Mouse (Mus musculus): ENCODE measurements around the gene Rpl9. TPM values are rescaled to one million over a fixed set of nuclear protein-coding genes. Genes with fewer than 3 reads are reported as not detected.
A peak's percentile ranks its signal among the peaks of the same experiment; 100 is the strongest.

Gene Rpl9
- total RNA-seq (2021), result 1,000 to 10,000 TPM; 1,343 to 1,505 TPM

DNA sequence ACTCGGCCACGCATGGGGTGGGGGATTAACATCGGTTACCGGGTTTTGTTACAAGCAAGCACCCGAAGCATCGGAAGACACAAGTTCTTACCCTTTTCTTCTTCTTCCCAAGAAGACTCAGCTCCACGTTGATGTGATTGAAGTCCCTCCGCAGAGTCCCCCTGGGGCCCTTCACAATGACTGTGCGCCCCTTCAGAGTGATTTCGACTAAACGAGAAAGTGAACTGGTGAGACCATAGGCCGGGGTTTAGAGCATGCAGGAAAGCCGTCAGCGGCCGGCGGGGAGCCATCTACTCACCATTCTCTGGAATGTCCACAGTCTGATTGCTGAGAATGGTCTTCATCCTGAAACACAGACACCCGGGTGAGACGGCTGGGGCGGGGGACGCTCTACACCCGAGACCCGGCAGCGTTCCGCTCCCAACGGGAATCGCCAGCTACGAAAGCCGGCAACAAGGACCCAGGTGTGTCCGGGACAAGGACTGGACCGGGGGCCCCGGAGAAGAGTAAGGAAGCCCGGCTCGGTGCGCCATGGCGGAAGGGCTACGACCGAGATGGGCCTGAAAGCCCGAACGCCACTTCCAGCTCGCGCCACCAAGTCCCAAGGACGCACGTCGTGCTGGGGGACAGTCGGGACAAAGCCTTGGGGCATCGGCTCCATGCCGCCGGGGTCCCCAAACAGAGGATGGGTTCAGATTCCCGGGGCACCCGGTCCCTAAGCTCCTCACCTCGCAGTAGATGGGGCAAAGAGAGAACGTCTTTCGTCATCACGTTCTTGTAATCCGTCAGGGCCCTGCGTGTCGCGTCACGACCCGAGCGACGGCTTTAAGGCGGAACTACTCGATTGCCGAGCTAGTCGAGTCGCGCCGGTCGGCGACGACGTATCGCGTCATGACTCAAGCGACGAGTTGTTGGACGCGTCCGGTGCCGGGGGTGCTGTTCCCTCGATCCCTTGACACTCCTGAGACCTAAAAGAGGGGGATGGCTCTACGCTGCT lies at the start of gene Rpl9, which contains the start of gene Lias:
Rpl9 (minus strand) TSS at position 797 of the 997 bp plus-strand sequence.
Lias (plus strand) TSS at position 850 of the 997 bp plus-strand sequence.
- DNase-seq, result peak; percentile 99

DNA sequence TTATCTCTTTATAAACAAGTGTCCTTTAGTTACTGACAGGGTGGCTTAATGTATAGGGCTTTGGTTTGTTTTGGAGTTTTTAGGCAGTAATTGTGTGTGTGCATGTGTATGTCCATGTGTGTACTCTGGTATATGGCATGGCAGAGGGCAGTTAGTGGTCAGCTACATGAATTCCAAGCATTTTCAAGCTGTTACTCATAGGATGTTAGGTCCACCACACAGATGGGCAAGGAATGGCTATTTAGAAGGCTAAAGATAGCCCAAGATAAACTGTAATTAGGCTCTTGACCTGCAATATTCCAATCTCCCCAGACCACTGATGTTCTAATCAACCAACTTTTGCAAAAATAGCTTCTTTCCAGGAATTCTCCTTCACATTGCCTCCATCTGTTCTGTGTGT lies 46.8 kb upstream of the Rpl9 start:
- no peak for DNase-seq

- peak; percentile 98 for DNase-seq
Measured at GRCm38 (mm10) chr5:65435806-65436561, 44.7 kb upstream of the Rpl9 start, which contains the start of gene Ugdh. Ugdh (minus strand) TSS chr5:65435949.

DNA sequence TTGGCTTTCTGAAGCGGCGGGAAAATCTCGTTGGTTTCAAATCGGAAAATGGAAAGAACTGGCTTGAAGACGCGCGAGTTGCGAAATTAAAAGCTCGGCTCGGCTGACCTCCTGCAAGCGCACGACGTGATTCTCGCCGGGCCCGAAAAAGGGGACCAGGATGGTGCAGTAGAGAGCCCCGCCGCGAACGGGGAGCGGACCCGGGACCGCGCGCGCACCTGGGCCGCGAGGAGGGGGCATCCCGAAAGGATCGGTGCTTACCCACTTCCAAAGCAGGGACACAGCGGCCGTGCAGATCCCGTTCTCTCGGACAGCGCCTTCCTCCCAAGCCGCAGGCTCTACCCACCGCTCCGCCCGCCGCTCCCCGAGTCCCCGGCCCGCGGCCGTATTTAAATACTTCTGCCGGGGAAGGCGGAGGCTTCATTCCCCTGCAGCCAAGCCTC lies 44.1 kb upstream of the Rpl9 start:
- DNase-seq, result no peak

GRCm38 (mm10) chr5:65434471-65435362 lies 43.5 kb upstream of the Rpl9 start:
- no peak for DNase-seq

GRCm38 (mm10) chr5:65429441-65429840 lies 38.2 kb upstream of the Rpl9 start:
- no peak for DNase-seq

DNA sequence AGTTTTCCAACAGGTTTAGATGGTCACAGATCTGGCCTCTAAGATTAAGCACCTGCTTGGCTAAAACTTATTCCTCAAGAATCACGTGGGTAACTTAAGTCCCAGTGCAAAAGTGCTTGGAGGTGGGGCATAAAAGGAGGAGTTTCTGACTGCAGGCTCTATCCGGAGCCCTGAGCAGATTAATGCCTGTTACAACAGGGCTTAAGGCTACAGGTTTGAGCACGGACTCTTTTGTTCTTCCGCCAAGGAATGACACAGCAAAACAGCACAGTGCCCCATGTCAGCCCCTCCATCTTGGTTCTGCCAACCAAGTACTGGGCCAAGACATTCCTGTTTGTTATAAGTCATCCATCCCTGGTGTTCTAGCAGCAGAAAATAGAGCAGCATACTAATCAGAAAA lies 37.1 kb upstream of the Rpl9 start:
- no peak for DNase-seq

GRCm38 (mm10) chr5:65425251-65425650 lies 34.0 kb upstream of the Rpl9 start:
- DNase-seq, result no peak

DNA sequence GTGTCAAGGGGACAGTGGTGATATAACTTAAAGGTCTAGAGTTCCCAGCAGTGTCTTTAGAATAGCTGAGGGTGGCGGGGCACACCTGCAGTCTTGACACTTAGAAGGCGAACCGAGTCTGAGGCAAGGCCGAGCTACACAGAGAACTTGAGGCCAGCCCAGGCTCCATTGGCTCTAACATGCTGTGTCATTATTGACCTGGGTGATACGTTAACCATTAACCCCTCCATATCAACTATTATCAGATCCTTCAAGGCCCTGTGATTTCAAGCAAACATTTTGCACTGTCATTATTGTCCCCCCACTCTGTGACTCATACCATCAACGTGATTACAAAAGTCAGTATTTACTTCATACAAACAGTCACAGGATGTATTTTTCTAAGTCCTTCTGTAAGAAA lies 33.0 kb upstream of the Rpl9 start:
- no peak for DNase-seq

- DNase-seq, result no peak
Measured at GRCm38 (mm10) chr5:65422803-65423202, 31.6 kb upstream of the Rpl9 start.

GRCm38 (mm10) chr5:65420822-65421221 lies 29.6 kb upstream of the Rpl9 start:
- no peak for DNase-seq

DNA sequence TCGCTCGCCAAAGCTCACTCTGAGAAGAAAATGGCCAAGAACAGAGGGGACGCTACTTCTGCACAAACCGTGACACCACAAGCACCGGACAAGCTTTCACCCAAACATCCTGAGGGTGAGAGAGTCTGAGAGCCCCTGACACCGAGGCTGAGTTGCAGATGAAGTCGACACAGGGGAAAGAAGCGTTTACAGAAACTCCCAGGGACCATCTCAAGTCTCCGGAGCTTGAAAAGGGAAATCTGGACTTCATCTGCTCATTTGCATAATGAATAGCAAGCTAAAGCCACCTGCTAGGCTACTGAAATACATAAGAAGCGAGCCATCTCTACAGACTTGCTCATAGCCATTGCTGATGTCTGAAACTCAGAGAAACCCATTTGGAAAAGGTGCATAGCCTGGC lies 27.9 kb upstream of the Rpl9 start:
- DNase-seq, result no peak

DNA sequence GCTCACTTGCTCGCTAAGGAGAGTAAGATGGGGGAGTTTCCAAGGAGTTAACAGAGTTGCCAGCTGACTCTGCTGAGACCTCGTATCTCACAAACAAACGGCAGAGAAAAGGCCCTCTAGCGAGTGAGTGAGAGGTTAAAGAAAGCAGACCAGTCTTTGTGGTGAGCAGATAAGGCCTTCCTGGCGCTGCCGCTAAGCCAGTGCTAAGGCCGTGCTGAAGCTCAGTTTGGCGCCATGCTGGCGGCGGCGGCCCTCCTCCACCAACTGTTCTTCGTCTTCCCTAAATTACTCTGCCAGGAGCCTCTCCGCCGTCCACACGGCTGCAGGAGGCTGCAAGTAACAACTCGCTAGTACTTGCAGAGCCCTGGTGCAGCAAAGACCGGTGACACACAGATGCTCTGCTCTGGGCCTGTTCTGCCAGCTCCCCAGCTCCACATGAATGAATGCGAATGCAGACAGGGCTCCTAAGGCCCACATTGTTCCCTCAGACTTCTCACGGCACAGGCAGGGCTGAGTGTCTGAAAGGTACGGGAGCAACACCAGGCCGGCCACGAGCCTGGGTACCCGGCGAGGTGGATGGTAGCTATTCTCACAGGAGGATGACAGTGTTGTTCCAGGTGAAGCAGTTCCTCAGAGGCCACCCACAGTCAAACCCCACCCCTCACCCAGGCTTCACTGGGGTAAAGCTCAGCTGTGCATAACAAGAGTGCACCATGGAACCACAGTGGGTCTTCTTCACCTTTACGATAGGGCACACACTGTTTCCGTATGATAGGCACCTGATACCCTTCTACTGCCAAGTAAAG lies 24.6 kb upstream of the Rpl9 start:
- DNase-seq, result peak; percentile 42

DNA sequence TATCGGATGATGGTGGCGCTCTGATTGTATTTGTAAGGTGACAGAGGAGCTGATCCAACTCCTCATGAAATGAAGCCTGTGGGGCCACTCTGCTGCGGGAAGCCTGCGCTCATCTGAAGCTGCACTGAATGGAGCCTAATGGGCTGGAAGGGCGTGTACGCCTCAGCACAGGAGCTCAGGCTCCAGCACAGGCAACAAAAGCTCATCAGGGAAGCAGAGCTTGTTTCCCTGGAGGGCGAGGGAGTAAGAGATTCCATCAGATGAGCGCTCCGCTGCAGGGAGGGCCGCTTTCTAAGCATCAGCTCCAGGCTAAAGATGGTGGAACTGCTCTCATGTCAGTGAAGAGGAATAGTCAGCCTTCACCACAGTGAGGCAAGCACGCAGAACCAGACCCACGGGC lies 16.7 kb upstream of the Rpl9 start:
- DNase-seq, result no peak

DNA sequence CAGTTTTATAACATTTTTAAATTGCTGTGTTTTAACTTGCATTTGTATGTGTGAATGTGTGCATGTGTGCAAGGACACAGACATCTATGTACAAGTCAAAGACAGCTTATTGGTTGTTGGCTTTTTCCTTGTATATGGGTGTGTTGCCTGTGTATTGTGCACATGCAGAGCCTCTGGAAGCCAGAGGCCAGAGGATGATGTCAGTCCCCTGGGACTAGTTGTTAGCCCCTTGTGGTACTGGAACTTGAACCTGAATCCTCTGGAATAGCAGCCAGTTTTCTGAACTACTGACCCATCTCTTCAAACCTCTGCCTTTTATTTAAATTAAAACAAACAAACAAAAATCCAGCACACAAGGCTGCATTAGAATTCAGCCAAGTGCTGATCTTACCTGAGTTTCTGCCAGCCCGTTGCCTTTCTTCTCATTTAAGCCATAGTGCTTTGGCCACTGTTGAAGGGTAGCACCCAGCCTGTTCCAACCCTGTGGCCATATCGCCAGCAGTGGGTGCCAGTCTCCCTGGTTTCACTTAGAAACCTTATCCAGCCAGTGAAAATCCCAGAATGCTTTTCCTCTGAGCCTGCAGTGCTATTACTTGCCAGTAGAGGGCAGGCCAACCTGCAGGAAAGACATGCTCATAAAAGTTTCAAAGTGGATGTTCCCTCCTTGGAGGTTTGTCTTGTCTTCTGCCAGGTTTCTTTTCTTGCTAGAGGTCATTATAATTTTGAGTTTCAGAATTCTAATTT lies 10.2 kb upstream of the Rpl9 start:
- peak; percentile 89 for DNase-seq

DNA sequence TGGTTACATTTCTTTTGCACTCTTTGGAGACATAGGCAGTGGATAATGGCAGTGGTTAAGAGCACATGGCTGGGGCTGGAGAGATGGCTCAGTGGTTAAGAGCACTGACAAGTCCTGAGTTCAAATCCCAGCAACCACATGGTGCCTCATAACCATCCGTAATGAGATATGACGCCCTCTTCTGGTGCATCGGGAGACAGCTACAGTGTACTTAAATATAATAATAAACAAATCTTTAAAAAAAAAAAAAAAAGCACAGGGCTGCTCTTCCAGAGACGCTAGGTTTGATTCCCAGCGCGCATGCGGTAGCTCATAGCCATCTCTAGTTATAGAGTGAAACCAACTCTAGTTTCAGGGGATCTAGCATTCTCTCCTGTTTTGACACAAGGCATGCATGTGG lies 3.2 kb upstream of the Rpl9 start:
- DNase-seq, result no peak

GRCm38 (mm10) chr5:65391753-65392152 lies 509 bp upstream of the Rpl9 start:
- no peak for DNase-seq

DNA sequence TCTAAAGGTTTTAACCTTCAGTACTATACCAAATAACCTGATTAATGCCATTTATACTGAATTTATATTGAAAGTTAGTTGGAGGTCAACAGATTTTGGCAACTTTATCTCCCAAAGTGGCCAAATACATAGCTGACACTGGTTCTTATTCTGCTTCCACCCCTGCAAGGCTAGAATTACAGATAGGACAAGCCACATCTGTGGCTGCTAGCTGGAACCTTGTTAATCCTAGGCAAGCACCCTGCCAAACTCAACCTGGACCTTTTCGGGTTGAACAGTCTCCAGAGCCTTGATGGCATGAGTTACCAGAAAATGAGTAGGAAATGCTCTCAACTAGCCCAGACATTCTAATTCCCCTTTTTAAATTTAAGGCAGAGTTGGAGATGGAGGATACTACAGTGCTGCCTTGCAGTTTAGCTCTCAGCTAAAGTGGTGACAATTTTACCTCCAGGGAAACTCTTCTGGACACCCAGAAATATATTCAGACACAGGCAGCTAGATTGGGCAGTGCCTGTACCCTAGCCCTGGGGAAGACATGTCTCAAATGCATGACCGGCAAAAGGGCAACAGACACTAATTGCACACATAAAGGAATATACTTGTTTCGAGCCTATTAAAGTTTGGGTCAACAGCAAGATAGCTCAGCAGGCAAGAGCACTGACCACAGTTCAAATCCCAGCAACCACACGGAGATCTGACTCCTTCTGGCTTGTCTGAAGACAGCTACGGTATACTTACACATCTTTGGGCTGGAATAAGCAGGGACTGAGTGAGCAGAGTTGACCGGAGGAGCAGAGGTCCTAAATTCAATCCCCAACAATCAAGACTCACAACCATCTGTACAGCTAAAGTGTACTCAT lies 4.0 kb downstream of the Rpl9 start:
- DNase-seq, result no peak

GRCm38 (mm10) chr5:65385704-65386103 lies 5.5 kb downstream of the Rpl9 start:
- DNase-seq, result no peak

DNA sequence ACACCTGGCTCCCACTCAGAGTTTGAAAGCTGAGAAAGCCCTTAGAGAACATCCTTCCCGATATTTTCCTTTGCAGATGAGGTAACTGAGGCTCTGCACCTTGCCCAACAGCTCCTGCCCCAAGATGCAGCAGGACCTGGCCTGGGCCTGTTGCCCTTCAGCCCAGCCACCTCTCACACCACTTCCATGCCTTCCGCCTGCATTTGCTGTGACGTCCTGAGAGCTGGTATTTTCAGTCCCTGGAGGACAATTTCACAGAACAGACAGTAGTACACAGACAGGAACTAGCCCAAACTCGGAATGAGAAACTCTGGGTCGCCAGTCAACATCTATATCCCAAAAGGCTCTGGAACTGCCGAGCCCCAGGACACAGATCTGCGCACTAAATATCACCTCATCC lies 16.5 kb downstream of the Rpl9 start:
- DNase-seq, result no peak
